Mouse (Mus musculus) WW6 (cell line): ENCODE measurements around the gene Fuca1.
A peak's percentile ranks its signal among the peaks of the same experiment; 100 is the strongest.

ENCODE experiments used
- DNase-seq: peaks from one replicate; pipeline ENCODE4 v3.0.0-alpha.2; 2013; ENCODE audit warnings: low read depth, low spot score

Gene Fuca1

GRCm38 (mm10) chr4:135920304-135921241, at the start of gene Fuca1:
Fuca1 (plus strand) TSS chr4:135920735.
- peak; percentile 90 for DNase-seq

GRCm38 (mm10) chr4:135872015-135872414, 48.5 kb upstream of the Fuca1 start:
- no peak for DNase-seq

GRCm38 (mm10) chr4:135872589-135873391, 47.7 kb upstream of the Fuca1 start:
- DNase-seq: no peak

- peak; percentile 72 for DNase-seq
These were observed 46.9 kb upstream of the Fuca1 start, which contains the start of gene Pnrc2 for GRCm38 (mm10) chr4:135873526-135874202. Pnrc2 (minus strand) TSS chr4:135873850.

- DNase-seq: no peak
These were observed 45.7 kb upstream of the Fuca1 start for GRCm38 (mm10) chr4:135874564-135875535.

DNA sequence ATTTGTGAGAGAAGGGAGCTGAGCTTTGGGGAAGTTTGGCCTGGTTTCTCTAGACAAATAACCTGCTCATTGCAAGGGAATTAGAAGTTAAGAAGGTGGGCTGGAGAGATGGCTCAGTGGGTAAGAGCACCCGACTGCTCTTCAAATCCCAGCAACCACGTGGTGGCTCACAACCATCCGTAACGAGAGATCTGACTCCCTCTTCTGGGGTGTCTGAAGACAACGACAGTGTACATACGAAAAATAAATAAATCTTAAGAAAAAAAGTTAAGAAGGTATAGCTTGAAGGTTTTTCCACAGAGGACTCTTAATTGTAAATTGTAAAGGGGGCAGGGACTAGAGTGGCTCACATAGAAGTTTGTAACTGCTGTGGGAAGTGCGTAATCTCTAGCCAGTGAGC, 45.0 kb upstream of the Fuca1 start:
- no peak for DNase-seq

DNA sequence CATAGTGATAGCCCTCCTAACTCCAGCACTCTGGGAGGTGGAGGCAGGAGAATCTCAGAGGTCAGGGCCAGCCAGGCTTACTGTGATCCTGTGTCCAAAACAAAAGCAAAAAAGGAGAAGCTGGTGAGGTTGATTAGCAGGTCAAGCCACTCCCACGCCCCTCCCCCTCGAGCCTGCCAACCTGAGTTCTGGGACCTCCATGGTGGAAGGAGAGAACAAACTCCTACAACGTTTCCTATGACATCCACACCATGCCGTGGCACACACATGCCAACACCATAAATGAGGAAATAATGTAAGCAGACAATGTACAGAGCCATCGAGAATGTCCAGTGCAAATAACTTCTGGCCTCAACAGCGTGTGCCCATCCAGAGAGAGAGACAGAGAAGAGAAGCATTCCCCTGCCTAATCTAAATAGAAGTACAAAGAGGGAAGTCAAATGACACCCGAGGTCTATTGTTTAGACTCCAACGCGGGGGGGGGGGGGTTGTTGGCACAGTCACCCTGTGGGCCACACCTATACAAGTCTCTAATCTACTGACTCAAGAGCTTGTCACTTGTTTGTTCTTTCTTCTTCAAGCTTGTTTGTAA, 44.4 kb upstream of the Fuca1 start:
- no peak for DNase-seq

DNA sequence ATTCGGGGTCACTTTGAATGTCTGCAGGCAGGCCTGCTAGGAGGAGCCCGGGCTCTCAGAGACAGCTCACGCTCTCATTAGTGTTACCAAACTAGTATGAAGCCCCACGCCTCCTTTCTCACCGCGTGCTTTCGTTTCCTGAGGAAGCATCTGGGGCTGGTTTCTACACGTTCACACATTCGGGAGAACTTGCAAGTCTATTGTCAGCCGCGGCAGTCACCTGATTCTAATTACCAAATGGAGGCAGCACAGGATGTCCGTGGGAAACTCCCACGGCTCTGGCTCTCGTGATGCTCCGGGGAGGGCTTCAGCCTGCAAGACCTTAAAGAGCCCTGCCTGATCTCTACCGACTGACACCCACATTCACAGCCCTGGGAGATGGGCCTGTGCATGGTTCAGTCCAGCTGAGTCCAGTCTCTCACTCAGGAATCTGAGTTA, 43.9 kb upstream of the Fuca1 start:
- DNase-seq: no peak

- no peak for DNase-seq
These were observed 42.8 kb upstream of the Fuca1 start for GRCm38 (mm10) chr4:135877742-135878141.

DNA sequence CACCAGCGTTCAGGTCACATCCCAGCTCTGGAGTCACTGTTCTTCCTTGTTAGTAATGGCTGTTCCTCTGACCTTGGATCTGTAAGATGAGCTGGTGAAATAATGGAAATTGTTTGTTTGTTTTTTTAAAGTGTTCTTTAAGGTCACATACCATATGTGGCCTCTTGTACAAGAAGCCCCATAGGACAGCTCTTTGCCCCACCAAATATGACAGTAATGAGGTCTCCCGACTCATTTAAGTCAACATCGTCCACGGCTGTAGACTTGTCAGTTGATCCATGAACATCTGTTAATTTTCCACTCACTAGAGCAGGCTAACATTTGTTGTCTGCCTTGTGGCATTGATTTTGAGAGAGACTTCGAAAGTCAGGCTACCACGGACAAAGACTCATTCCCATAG, 41.5 kb upstream of the Fuca1 start:
- no peak for DNase-seq

DNA sequence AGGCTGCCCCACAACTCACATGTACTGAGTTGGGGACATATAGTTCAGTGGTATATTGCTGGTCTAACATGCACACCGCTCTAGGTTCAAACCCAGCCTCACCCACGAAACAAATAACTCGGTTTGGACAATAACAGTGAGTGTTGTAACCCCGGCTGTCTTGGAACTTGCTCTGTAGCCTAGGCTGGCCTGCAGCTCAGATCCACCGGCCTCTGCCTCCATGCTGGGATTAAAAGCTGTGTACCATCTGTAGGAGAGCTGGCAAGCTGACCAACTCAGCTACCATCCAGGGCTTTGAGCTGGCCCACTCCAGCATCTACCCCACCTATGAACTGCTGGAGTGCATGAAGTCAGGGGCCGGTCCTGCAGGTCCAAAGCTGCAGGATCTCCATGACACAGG, 40.5 kb upstream of the Fuca1 start:
- no peak for DNase-seq

DNA sequence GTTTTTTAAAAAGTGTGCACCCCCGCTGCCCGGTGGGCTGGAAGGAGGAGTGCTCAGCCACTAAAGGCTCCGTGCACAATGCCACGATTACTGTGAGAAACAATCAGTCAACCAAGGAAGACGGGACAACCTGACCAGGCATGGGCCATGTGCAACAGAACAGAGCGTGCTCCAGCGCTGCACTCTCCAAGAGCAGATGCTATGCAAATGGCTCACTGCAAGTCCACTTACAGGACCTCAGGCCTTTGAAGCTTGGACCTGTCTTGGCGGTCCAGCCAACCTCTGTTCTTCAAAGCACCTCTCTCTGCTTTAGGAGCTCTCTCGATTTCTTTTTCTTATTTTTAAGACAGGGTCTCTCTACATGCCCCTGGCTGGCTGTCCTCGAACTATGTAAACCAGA, 40.0 kb upstream of the Fuca1 start:
- no peak for DNase-seq

- DNase-seq: no peak
These were observed 38.5 kb upstream of the Fuca1 start for GRCm38 (mm10) chr4:135882023-135882422.

GRCm38 (mm10) chr4:135883401-135883851, 37.1 kb upstream of the Fuca1 start:
- DNase-seq: no peak

DNA sequence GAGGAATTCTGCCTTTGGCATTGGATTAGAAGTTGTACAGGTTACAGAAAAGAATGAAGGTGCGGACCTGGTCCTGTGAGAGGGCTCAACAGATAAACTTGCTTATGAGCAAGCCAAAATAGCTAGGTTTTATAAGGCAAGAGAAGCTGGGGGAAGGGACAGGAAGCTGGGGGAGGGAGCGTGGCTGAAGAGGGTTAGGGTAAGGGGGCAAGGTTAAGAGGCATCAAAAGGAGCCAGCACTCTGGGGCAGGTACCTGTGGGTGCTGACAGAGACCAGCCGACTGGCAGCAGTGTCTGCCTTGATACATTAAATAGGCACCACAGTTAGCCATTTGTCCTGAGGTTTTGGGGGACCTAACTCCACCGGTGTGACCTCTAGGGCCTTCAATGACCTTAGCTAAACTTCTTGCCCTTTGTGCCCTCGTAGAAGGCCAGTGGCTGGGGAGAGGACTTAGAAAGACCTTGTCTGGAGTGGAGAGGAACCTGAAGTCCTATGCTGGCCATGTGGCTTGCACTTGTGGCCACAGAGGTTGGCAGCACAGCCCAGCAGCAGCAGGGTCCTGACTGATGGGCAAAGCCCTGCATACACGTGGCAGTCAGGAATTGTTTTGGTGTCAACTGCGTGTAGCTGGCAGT, 36.5 kb upstream of the Fuca1 start:
- no peak for DNase-seq

- no peak for DNase-seq
These were observed 36.0 kb upstream of the Fuca1 start for GRCm38 (mm10) chr4:135884531-135884930.

- no peak for DNase-seq
These were observed 34.9 kb upstream of the Fuca1 start for GRCm38 (mm10) chr4:135885676-135886075.

DNA sequence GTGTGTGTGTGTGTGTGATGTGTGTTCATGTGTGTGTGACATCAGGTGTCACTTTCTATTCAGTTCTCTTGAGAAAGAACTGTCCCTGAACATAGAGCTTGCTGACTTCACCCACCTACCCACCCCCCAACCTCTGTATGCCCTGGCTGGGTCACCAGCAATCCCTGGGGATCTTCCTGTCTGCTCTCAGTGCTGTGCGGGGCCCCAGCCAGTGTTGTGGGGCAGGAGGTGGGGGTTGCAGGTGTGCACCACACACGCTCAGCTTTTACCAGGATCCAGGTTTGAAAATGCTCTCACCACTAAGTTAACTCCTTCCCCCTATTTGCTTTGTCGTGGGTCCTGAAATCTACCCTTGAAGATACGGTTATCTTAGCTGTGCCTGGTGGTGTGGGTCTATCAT, 34.4 kb upstream of the Fuca1 start:
- no peak for DNase-seq

GRCm38 (mm10) chr4:135888448-135889057, 32.0 kb upstream of the Fuca1 start:
- DNase-seq: no peak
